Mouse (Mus musculus): ENCODE results near the gene Sox1.
A peak's percentile ranks its signal among the peaks of the same experiment; 100 is the strongest.

Gene Sox1

GRCm38 (mm10) chr8:12389801-12390639 is 5.1 kb upstream of the Sox1 start:
- DNase-seq = no peak

GRCm38 (mm10) chr8:12390640-12391365 is 4.3 kb upstream of the Sox1 start:
- no peak for DNase-seq

- peak in 1 of 2 experiments; percentile 40 for DNase-seq
Observed at GRCm38 (mm10) chr8:12391366-12392250, 3.5 kb upstream of the Sox1 start.

- no peak for DNase-seq
Observed at GRCm38 (mm10) chr8:12392801-12393200, 2.3 kb upstream of the Sox1 start.

DNA sequence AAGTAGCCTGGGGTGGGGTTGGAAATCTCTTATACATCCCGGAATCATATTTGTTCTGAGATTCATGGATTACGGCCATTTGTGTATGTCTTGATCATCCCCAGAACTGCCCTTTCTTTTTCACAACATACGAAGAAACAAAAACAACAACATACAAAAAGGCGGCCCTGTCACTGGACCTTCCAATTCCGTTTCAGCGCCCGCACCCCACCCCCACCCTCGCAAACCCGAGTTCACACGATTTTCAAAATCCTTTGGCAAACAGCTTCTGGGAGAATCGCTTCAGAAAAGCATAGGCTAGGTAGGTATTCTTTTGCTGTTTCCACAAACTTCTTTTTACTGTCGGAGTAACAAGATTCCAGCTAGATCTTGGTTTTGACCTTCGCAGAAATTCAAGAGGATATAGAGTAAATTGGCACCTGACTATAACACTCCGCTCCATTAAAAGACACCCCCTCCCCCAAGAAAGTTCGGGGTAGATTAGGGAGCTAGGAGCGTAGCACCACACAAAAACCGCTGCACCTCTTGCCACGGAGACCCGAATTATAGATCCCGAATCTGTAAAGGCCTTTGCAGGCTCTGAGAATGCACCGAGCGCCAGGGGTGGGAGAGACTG is 602 bp upstream of the Sox1 start:
- DNase-seq = no peak

- no peak for DNase-seq
Observed at GRCm38 (mm10) chr8:12396501-12397345, 1.6 kb downstream of the Sox1 start.

DNA sequence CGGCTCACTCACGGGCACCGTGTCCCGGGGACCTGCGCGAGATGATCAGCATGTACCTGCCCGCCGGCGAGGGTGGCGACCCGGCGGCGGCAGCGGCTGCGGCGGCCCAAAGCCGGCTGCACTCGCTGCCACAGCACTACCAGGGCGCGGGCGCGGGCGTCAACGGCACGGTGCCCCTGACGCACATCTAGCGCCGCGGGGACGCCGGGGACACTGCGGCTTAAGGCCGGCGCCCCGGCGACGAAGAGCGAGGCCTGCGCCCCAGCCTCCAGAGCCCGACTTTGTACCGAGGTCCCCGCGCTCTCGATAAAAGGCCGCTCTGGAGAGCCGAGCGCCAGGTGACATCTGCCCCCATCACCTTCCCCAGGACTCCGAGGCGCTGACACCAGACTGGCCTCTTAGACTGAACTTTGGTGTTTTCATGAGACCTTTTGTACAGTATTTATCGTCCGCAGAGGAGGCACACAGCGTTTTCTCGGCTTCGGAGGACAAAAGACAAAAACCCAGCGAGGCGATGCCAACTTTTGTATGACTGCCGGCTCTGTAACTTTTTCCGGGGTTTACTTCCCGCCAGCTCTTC is 2.3 kb downstream of the Sox1 start:
- DNase-seq = no peak

DNA sequence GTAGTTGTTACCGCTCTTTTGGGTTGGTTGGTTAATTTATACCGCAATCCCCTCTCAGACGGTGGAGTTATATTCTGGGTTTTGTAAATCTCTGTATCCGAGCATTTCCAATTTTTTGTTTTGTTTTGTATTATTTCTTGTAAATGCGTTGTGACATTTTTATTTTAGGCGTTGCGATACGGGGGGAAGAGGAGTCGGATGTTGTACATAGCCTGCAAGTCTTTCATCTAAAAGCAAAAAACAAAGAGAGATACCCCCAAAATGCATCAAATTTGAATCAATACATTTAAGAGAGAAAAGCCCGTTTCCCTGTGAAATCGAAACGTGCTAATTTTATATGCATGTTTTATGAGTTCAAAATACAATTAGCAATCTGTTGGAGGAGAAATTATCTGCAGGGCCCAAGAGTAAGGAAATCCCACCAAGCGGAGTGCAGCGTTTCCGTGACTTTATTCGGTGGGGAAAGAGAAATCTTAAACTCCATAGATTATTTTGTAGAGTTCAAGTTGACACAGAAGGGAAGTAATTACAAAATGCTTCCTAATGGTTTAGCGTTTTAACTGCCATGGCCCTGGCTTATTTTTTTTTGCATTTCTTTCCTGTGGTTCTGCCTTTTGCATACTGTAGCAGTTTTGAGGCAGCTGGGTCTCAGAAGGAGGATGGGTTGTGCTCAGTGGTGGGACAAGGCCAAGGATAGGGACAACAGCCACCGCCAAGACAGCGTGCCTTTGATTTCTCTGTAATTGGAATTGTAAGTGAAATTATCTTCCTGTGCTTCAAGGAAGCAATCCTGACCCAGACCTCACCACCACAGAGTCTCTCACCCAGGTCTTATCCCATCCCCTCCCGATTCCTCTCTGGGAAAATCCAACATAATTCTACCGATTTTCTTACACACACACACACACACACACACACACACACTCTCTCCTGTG is 3.2 kb downstream of the Sox1 start:
- DNase-seq = no peak

DNA sequence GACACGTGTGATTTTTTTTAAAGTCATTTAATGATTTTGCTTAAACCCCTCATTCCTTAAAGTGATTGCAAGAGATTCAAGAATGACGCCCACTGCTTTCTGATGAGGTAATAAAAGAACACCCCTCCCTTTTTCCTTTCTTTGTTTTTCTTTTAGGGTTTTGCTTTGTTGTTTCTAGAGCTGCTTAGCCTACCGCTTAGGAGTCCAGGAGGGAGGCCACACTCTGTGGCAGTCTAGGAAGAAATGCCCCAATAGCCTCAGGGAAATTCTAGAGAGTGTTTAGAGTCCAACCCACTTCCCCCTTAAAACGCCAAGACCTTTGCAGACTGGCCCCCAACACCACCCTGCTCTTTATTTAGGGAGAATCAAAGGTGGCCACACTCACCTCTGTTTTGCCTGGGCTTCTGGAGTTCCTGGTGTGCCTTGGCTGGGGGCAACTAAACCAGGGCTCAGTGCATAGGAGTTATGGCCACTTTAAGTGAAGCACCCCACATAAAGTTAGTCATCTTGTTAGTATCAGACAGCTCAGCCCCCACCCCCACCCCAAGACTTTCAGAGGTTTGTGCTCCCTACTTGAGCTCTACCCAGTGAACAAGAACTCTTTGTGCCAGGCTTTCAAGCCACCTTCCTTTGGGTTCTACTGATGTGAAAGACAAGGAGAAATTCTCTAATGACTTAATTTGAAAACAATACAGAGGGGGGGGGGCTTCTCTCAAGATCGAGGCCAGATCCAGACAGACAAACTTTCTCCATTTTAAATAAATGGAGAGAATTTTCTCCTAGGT is 4.5 kb downstream of the Sox1 start:
- no peak for DNase-seq

DNA sequence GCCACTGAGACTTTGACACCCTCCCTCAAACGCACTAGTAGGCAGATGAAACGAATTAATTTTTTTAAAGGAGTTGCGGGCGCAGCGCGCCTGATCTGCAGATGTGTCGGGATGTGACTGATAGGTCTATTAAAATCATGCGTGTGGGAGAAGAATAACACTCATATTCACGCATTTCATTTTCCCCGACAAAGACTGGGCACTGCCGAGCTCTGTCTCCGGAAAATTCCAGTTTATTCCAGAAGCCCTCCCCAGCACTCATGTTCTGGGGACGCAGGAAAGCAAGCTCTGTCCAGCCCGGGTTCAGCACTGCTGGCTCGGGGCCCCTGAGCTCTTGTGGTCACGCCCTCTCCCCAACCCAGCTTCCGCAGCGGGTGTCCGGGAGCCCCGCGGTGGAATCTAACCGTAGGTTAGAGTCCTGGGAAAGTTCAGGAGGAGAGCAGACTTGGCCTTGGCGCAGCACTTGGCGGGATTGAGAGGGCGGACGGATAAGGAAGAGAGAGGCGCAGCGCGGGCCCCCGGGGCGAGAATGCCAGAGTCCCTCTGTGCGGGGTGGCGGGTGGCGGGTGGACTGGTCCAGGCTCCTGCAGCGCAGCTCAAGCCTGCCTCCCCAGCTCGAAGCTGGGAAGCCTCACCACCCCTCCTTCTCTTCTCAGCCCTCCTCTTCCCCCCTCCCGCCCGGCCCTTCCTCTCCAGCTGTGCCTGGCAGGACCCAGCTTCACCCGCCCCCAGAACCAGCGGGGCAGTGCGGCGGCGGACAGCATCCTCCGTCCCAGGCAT is 5.7 kb downstream of the Sox1 start:
- DNase-seq = peak; percentile 24 to 50

GRCm38 (mm10) chr8:12401391-12402270 is 6.5 kb downstream of the Sox1 start:
- DNase-seq = no peak

- no peak for DNase-seq
Observed at GRCm38 (mm10) chr8:12402709-12403108, 7.6 kb downstream of the Sox1 start.

- no peak for DNase-seq
Observed at GRCm38 (mm10) chr8:12408020-12408419, 12.9 kb downstream of the Sox1 start.

GRCm38 (mm10) chr8:12409976-12410375 is 14.9 kb downstream of the Sox1 start:
- DNase-seq = peak in 1 of 2 experiments; percentile 45

- no peak for DNase-seq
Observed at GRCm38 (mm10) chr8:12417056-12417455, 22.0 kb downstream of the Sox1 start.

GRCm38 (mm10) chr8:12420537-12420936 is 25.4 kb downstream of the Sox1 start:
- no peak for DNase-seq

DNA sequence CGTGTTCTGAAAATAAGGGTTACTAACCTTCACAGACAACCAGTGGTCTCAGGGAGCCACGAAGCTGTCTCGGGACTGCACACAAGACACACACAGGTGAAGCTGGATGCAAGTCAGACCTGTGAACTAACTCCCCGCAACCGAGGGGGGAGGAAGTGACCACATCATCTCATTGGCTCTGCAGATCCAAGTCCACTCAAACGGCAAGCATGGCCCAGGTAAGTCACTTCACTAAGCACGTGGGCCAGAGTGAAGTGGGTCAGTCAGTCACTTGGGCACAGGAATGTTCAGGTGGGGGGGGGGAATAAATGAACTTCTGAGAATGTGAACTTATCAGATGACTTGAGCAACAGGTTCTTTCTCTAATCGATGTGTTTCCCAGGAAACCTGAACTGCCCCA is 30.8 kb downstream of the Sox1 start:
- no peak for DNase-seq

Measured in kidney, postnatal 36 days (tissue).